Mouse (Mus musculus) intestine, postnatal 0 days (tissue): ENCODE measurements around the gene Ccdc106. TPM values are rescaled to one million over a fixed set of nuclear protein-coding genes. Genes with fewer than 3 reads are reported as not detected.

Experiments used
- ATAC-seq: fragments of 200-750 bp; cut with Nextera tagmentation; 2 replicates; pipeline ENCODE4 v1.8.0; 2017; ENCODE audit warnings: mild to moderate bottlenecking, moderate TSS enrichment, moderate library complexity
- H3K27ac ChIP-seq: fragments of 300-500 bp; sonication (generic); 2 replicates; pipeline ENCODE4 v1.5.1; 2014; ENCODE audit warnings: mild to moderate bottlenecking, low read depth, low read length, moderate library complexity
- H3K27me3 ChIP-seq: fragments of 300-500 bp; sonication (generic); replicated peaks from 2 replicates; pipeline ENCODE4 v1.6.1; 2014; ENCODE audit warnings: low read length, mixed read lengths; ENCODE audit not compliant: control insufficient read depth, insufficient read depth
- H3K36me3 ChIP-seq: fragments of 300-500 bp; sonication (generic); 2 replicates; pipeline ENCODE4 v1.6.1; 2014; ENCODE audit warnings: mild to moderate bottlenecking, moderate library complexity; ENCODE audit not compliant: control insufficient read depth, insufficient read depth
- H3K4me1 ChIP-seq: fragments of 300-500 bp; sonication (generic); replicated peaks from 2 replicates; pipeline ENCODE4 v1.6.1; 2014; ENCODE audit warnings: antibody characterized with exemption, low read length, mixed read lengths; ENCODE audit not compliant: control insufficient read depth, insufficient read depth
- H3K4me2 ChIP-seq: fragments of 300-500 bp; sonication (generic); replicated peaks from 2 replicates; pipeline ENCODE4 v1.6.1; 2014; ENCODE audit warnings: low read depth, mild to moderate bottlenecking, moderate library complexity
- H3K4me3 ChIP-seq: fragments of 300-500 bp; sonication (generic); 2 replicates; pipeline ENCODE4 v1.5.1; 2014; ENCODE audit warnings: low read depth, low read length
- H3K9ac ChIP-seq: fragments of 300-500 bp; sonication (generic); 2 replicates; pipeline ENCODE4 v1.6.1; 2014; ENCODE audit warnings: mild to moderate bottlenecking, low read depth, low read length
- H3K9me3 ChIP-seq: fragments of 300-500 bp; sonication (generic); 2 replicates; pipeline ENCODE4 v1.6.1; 2016; ENCODE audit warnings: mixed run types; ENCODE audit not compliant: control insufficient read depth
- CTCF ChIP-seq: sonication (generic); IDR thresholded peaks from 2 replicates; pipeline ENCODE4 v1.5.1; 2016; ENCODE audit warnings: low read depth, mild to moderate bottlenecking, control low read depth, antibody characterized with exemption, moderate library complexity
- WGBS: fragments of 180-500 bp; shearing (Covaris S2); extraction: QIAGEN DNeasy Blood & Tissue Kit; methylation state at CpG from one replicate; pipeline ENCODE4 v1.1.7; 2014; 5-methylcytosine and 5-hydroxymethylcytosine counted together
- polyA plus RNA-seq: library from polyadenylated mRNA; unstranded; fragments of >200 nt; fragmentation: Nextera tagmentation; extraction: Ambion mirVana; gene quantifications from 2 replicates; pipeline ENCODE4 v1.2.1, GENCODE M21; 2015

Gene Ccdc106
- polyA plus RNA-seq, 1 experiment from 2014 or later = 8.8 TPM

DNA sequence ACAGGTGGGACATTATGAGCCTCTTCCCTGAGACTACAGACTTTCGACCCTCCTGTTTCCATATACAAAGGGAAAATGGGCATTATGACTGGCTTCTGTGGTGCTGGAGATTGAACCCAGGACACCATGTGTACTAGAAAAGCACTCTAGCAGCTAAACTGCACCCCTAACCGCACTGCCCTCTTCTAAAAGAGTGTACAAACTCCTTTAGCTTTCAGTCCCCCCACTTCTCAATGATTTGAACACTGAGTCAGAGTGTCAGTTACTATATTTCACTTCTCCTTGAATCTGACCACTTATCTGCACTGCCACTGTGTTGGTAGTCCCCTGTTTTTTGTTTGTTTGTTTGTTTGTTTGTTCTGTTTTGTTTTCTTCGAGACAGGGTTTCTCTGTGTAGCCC, 13.5 kb downstream of the Ccdc106 start, which contains the start of gene 4632433K11Rik:
4632433K11Rik (plus strand) TSS at position 301 of the 400 bp plus-strand sequence.
- Histone ChIP-seq H3K4me3 (no peak within 1 kb of the TSS), H3K4me1 (0 out of 2 replicates have a peak, but pooled peaks cover 3% of the 10 kb centered on the region), H3K27me3 (no peaks in the 10 kb centered on the region), H3K27ac (no peak within 1 kb of the TSS), H3K9me3 (peaks cover 16% of the 10 kb centered on the region), H3K36me3 (peaks cover 60% of the 10 kb centered on the region), H3K4me2 (no peak within 1 kb of the TSS), H3K9ac (no peak within 1 kb of the TSS)
- ATAC-seq = no peak
- no peak for TF ChIP-seq CTCF
- WGBS = 90% methylated on average over 3 of the region's 3 CpGs

DNA sequence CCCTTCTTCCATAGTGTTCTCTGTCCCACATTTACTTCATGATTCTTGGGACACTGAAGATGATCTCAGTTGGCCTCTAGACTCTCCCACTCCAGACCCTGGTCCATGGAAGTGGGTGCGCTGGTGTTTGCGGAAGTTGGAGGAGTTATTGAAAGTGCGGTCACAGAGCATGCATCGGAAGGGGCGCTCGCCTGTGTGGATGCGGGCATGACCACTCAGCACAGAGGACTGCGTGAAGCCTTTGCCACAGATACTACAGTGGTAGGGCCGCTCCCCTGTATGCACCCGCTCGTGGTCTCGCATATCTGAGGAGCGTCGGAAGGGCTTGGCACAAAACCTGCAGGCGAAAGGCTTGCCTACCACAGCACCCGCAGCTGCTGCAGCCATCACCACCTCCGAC, 15.3 kb downstream of the Ccdc106 start:
- no peaks in the 10 kb centered on the region for H3K27me3 ChIP-seq
- no peak for ATAC-seq
- H3K4me3 ChIP-seq = no peak overlapping the region
- 98% methylated on average over 17 of the region's 17 CpGs for WGBS
- 0 out of 2 replicates have a peak, but pooled peaks cover 3% of the 10 kb centered on the region for H3K4me1 ChIP-seq
- H3K27ac ChIP-seq = no peak overlapping the region
- peaks cover 42% of the 10 kb centered on the region for H3K36me3 ChIP-seq
- no peak overlapping the region for H3K9ac ChIP-seq
- peaks cover 8% of the 10 kb centered on the region for H3K9me3 ChIP-seq
- H3K4me2 ChIP-seq = no peak overlapping the region
- TF ChIP-seq CTCF = no peak

DNA sequence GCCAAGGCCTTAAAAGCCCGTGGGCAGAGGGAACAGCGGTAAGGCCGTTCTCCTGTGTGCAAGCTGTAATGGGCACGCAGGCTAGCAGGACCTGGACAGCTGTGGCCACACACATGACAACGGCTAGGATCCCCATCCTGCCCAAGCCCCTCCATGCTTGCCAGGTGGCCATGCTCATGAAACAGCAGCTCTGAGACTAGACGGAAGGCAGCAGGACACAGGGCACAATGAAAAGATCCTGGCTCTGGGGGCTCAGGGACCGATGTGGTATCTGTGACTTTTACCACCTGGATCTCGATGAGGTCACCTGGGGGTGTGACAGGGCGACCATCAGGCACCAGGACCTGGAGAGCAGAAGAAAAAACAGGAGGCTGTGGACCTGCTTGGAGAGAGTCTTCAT, 15.8 kb downstream of the Ccdc106 start:
- 0 out of 2 replicates have a peak, but pooled peaks cover 3% of the 10 kb centered on the region for H3K4me1 ChIP-seq
- peaks cover 3% of the 10 kb centered on the region; the same call in 1 of the 2 replicates for H3K9me3 ChIP-seq
- H3K27ac ChIP-seq = no peak overlapping the region
- WGBS = 95% methylated on average over 9 of the region's 9 CpGs
- H3K4me2 ChIP-seq = no peak overlapping the region
- H3K27me3 ChIP-seq = no peaks in the 10 kb centered on the region
- H3K9ac ChIP-seq = no peak overlapping the region
- TF ChIP-seq CTCF = no peak
- no peak for ATAC-seq
- H3K4me3 ChIP-seq = no peak overlapping the region
- H3K36me3 ChIP-seq = peaks cover 37% of the 10 kb centered on the region

DNA sequence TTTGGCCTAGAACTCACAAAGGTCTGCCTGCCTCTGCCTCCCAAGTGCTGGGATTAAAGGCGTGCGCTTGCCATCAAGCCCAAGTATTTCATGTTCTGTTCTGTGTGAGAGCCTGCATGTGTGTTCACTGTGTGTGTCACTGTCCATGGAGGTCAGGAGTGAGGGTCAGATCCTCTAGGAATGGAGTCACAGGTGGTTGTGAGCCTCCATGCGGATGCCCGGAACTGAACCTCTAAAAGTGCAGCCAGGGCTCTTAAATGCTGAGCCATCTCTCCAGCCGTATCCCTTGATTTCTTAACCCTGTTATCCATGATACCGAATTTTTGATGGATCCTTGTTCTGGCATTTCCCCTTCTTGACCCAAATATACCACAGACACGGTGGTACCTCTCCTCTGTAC, 16.7 kb downstream of the Ccdc106 start:
- no peaks in the 10 kb centered on the region for H3K9me3 ChIP-seq
- H3K27ac ChIP-seq = no peak overlapping the region
- H3K9ac ChIP-seq = no peak overlapping the region
- peaks cover 28% of the 10 kb centered on the region for H3K36me3 ChIP-seq
- no peak for ATAC-seq
- H3K27me3 ChIP-seq = no peaks in the 10 kb centered on the region
- H3K4me2 ChIP-seq = no peak overlapping the region; the same call in 1 of the 2 replicates
- TF ChIP-seq CTCF = no peak
- H3K4me1 ChIP-seq = 0 out of 2 replicates have a peak, but pooled peaks cover 3% of the 10 kb centered on the region
- WGBS = 95% methylated on average over 7 of the region's 7 CpGs
- H3K4me3 ChIP-seq = no peak overlapping the region

DNA sequence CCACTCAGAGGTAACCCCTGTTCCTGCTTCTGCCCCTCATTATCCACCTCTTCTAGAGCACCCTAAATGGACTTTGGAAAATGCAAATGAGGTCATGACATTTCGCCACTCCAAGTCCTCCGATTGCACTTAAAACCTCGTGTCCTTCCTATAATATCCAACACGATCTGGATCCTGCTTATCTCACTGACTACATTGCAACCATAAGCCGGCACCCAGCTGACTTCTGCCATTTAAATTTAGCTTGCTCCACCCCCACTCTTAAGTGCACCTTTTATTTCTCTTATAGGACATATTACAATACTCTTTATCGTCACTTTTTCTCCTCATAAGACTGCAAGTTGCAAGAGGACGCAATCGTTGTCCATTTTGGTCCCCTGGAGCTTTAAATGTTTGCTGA, 17.1 kb downstream of the Ccdc106 start:
- peaks cover 24% of the 10 kb centered on the region for H3K36me3 ChIP-seq
- H3K27me3 ChIP-seq = no peaks in the 10 kb centered on the region
- peak overlapping the region; percentile 68 for H3K4me3 ChIP-seq
- H3K9me3 ChIP-seq = no peaks in the 10 kb centered on the region
- peak overlapping the region; percentile 100; the same call in 1 of the 2 replicates for H3K27ac ChIP-seq
- H3K4me2 ChIP-seq = peak overlapping the region; percentile 67
- WGBS = 69% methylated on average over 8 of the region's 8 CpGs
- peak overlapping the region; percentile 88 for H3K9ac ChIP-seq
- 0 out of 2 replicates have a peak, but pooled peaks cover 3% of the 10 kb centered on the region for H3K4me1 ChIP-seq
- TF ChIP-seq CTCF = no peak
- ATAC-seq = no peak

DNA sequence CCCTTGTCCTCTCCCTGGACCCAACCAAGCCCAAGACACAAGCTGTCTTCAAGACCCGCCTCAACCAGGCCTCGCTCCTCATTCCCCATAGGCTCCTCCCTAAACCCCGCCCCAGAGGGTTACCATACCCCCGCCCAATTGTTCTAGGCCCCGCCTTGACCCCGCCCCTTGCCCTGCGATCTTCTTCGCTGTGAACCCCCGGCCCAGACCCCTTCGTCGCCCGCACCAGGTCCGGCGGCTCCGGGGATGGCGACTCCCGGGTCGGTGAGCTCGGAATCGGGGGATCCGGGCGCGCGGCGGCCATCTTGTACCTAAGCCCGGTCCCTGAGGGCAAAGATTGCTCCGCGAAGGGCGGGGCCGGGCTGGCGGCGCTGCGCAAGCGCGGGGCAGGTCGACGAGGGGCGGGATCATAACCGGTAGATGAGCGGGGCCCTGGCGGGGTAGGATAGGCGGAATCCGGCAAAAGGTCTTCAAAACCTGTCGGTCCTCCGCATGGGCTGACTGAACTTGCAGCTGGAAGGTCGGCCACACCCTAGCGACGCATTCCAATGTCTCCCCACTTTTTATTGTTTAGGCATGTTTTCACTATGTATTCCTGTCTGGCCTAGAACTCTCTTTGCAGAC, 17.9 kb downstream of the Ccdc106 start, which contains the start of gene Zfp784:
Zfp784 (minus strand) TSS at position 338 of the 624 bp plus-strand sequence.
- Histone ChIP-seq H3K36me3 (peaks cover 19% of the 10 kb centered on the region), H3K27ac (peak within 1 kb of the TSS; percentile 100), H3K4me1 (0 out of 2 replicates have a peak, but pooled peaks cover 3% of the 10 kb centered on the region), H3K9me3 (no peaks in the 10 kb centered on the region), H3K9ac (peak within 1 kb of the TSS; percentile 88), H3K4me2 (peak within 1 kb of the TSS; percentile 67), H3K4me3 (peak within 1 kb of the TSS; percentile 68), H3K27me3 (no peaks in the 10 kb centered on the region)
- under 1% methylated on average over 48 of the region's 48 CpGs for WGBS
- no peak for TF ChIP-seq CTCF
- ATAC-seq = peak; percentile 99
